Mouse (Mus musculus) neural tube, embryonic 11.5 days (tissue): ENCODE data around the gene Crygn. TPM values are rescaled to one million over a fixed set of nuclear protein-coding genes. Genes with fewer than 3 reads are reported as not detected.
A peak's percentile ranks its signal among the peaks of the same experiment; 100 is the strongest.

Experiments used
- ATAC-seq: fragments of 200-750 bp; cut with Nextera tagmentation; 2 replicates; pipeline ENCODE4 v1.8.0; 2017; ENCODE audit warnings: moderate number of reproducible peaks, mild to moderate bottlenecking, moderate TSS enrichment, moderate library complexity; ENCODE audit not compliant: insufficient read depth, low FRiP score, low TSS enrichment
- DNase-seq: peaks from one replicate; pipeline ENCODE4 v3.0.0-alpha.2; 2015; ENCODE audit warnings: low spot score
- H3K27ac ChIP-seq: fragments of 300-500 bp; sonication (generic); 2 replicates; pipeline ENCODE4 v1.5.1; 2014; ENCODE audit warnings: low read depth, mild to moderate bottlenecking, low read length
- H3K27me3 ChIP-seq: fragments of 300-500 bp; sonication (generic); 2 replicates; pipeline ENCODE4 v1.6.1; 2014; ENCODE audit warnings: mild to moderate bottlenecking, low read length, mixed read lengths; ENCODE audit not compliant: control insufficient read depth, insufficient read depth
- H3K36me3 ChIP-seq: fragments of 300-500 bp; sonication (generic); 2 replicates; pipeline ENCODE4 v1.6.1; 2014; ENCODE audit warnings: mild to moderate bottlenecking, low read length, moderate library complexity, mixed read lengths; ENCODE audit not compliant: control insufficient read depth, insufficient read depth
- H3K4me1 ChIP-seq: fragments of 300-500 bp; sonication (generic); 2 replicates; pipeline ENCODE4 v1.6.1; 2014; ENCODE audit warnings: low read length, mixed read lengths; ENCODE audit not compliant: control insufficient read depth, insufficient read depth
- H3K4me2 ChIP-seq: fragments of 300-500 bp; sonication (generic); 2 replicates; pipeline ENCODE4 v1.6.1; 2014; ENCODE audit warnings: low read depth, mild to moderate bottlenecking, moderate library complexity
- H3K4me3 ChIP-seq: fragments of 300-500 bp; sonication (generic); 2 replicates; pipeline ENCODE4 v1.5.1; 2014; ENCODE audit warnings: low read depth, low read length
- H3K9ac ChIP-seq: fragments of 300-500 bp; sonication (generic); 2 replicates; pipeline ENCODE4 v1.6.1; 2014; ENCODE audit warnings: mild to moderate bottlenecking, low read length
- H3K9me3 ChIP-seq: fragments of 300-500 bp; sonication (generic); 2 replicates; pipeline ENCODE4 v1.6.1; 2016; ENCODE audit warnings: low read length; ENCODE audit not compliant: control insufficient read depth
- WGBS: fragments of 180-500 bp; shearing (Covaris S2); extraction: QIAGEN DNeasy Blood & Tissue Kit; methylation state at CpG from one replicate; pipeline ENCODE4 v1.1.7; 2014; 5-methylcytosine and 5-hydroxymethylcytosine counted together
- polyA plus RNA-seq: library from polyadenylated mRNA; unstranded; fragments of >200 nt; fragmentation: Nextera tagmentation; extraction: Ambion mirVana; gene quantifications from 2 replicates; pipeline ENCODE4 v1.2.1, GENCODE M21; 2014

Gene Crygn
- polyA plus RNA-seq, 1 experiment from 2014 or later, result not detected

DNA sequence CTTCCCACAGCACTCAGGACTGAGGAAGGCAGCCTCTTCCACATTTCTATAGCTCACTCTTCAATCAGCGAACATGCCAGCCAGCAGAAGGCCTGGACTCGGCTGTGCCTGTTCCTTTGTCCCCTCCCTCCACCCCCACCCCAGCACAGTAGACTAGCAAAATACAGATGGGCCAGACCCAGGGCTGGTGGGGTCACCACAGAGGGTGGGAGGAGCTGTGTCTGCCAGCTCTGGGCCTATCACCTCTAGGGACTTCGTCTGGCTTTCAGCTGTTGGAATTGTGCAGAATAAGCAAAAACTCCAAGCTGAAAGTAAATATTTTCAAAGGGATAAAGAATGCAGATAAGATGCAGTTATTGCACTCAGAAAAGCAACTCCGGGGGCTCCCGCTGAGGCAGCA lies 33.0 kb downstream of the Crygn start:
- peaks cover 8% of the 10 kb centered on the region for H3K27me3 ChIP-seq
- H3K4me2 ChIP-seq, result no peak overlapping the region
- no peak overlapping the region for H3K4me3 ChIP-seq
- no peaks in the 10 kb centered on the region for H3K36me3 ChIP-seq
- ATAC-seq (no peak), DNase-seq (no peak)
- 51% methylated on average over 5 of the region's 5 CpGs for WGBS
- H3K27ac ChIP-seq, result 0 out of 2 replicates have a peak overlapping the region, but pooled peaks have one; percentile 14
- H3K9ac ChIP-seq, result no peak overlapping the region; the same call in 1 of the 2 replicates
- H3K9me3 ChIP-seq, result no peaks in the 10 kb centered on the region
- peaks cover 5% of the 10 kb centered on the region for H3K4me1 ChIP-seq

DNA sequence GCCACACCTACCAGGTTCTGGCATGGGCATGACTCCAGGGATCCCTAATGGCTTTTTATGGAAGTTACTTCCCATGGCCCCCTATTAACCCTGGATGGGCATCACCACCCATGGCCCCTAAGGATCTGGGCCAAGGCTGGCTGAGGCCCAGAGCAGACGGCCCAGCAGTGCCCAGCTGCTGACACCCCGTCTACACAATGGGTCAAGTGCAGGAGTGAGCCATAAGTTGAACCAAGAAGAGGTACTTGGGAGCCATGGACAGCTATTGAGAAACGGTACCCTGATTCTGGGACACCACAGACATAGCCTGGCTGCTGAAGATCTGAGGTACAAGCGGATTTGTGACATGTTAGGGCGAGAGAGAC lies 33.6 kb downstream of the Crygn start:
- Histone ChIP-seq H3K4me3 (no peak overlapping the region), H3K4me2 (no peak overlapping the region), H3K36me3 (no peaks in the 10 kb centered on the region), H3K9ac (no peak overlapping the region), H3K27me3 (peaks cover 3% of the 10 kb centered on the region), H3K4me1 (peaks cover 5% of the 10 kb centered on the region), H3K27ac (no peak overlapping the region), H3K9me3 (no peaks in the 10 kb centered on the region)
- ATAC-seq (no peak), DNase-seq (no peak)
- WGBS, result 84% methylated on average over 5 of the region's 5 CpGs

DNA sequence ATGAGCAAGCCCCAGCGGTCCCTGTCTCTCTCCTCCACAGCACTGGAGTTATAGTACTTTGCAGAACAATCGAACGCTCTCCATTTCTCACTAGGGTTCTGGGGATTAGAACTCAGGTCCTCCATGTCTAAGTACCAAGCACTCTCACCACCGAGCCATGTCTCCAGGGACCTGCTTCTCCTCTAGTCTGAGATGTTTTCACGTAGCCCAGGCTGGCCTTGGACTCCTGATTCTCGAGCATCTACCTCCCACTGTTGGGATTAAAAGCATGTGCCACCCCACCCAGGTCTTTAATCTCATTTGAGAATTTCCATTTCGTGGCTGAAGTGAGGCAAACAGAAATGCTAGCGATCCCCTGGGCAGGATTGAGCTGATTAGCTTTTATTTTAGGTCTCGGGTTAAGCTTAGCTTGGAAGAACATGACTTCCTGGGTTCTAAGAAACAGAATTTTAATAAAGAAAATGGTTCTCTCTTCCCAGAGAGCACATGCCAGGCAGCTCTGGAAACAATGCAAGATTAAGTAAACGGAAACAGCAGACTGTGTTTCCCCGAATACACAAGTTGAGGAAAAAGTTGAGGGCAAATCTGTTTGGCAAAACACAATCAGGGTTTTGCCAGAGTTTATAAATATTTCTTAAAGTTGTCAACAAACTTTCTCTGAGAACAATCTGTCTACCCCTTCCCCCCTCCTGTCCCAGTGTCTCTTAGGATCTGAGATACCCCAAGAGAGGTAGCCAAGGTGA lies 34.1 kb downstream of the Crygn start:
- Histone ChIP-seq H3K9ac (no peak overlapping the region), H3K4me2 (no peak overlapping the region)

DNA sequence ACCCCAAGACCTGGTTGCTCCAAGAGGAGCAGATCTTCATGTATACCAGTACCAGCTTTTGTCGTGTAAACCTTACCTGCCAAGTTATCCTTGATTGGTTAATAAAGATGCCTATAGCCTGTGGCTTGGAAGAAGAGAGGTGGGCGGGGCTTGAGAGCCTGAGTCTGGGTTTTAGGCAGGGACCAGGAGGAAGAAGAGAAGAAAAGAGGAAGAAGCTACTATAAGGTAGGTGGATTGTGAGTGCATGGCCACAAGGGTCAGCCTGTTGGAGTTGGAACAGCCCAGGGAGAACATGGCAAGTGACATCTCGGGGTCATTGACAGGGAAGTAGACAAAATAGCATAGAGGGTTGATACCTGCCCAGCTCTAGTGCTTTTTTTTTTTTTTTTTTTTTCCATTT lies 38.0 kb downstream of the Crygn start:
- no peak overlapping the region for H3K27ac ChIP-seq
- ATAC-seq, result no peak
- H3K27me3 ChIP-seq, result no peaks in the 10 kb centered on the region
- WGBS, result 87% methylated on average over 3 of the region's 3 CpGs
- no peaks in the 10 kb centered on the region for H3K36me3 ChIP-seq
- H3K9ac ChIP-seq, result no peak overlapping the region
- no peak overlapping the region for H3K4me3 ChIP-seq
- no peak overlapping the region for H3K4me2 ChIP-seq
- DNase-seq, result no peak
- H3K4me1 ChIP-seq, result peaks cover 3% of the 10 kb centered on the region
- no peaks in the 10 kb centered on the region for H3K9me3 ChIP-seq

More for the DNA sequence above, 34.1 kb downstream of the Crygn start:
- peaks cover 5% of the 10 kb centered on the region for H3K4me1 ChIP-seq
- ATAC-seq (no peak), DNase-seq (no peak)
- H3K4me3 ChIP-seq, result no peak overlapping the region
- H3K9me3 ChIP-seq, result no peaks in the 10 kb centered on the region
- H3K27ac ChIP-seq, result no peak overlapping the region
- WGBS, result 84% methylated on average over 11 of the region's 11 CpGs
- H3K36me3 ChIP-seq, result no peaks in the 10 kb centered on the region
- no peaks in the 10 kb centered on the region for H3K27me3 ChIP-seq

DNA sequence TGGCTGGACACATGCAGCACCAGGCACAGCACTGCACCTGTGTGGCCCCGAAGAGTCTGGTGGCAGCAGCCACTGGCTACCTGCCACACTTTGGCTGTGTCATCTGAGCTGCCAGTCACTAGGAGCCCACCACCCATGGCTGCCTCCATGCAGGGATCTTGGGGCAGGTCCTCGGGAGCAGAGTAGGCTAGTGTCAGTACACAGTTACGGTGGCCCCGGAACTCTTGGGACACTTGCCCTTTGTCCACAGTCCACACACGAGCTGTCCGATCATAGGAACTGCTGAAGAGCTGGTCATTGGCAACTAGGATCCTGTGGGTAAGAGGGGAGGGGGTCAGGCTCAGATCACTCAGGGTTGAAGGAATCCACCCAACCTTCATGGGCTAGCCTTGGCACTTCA lies 39.7 kb downstream of the Crygn start:
- no peak for DNase-seq
- ATAC-seq, result no peak
- Histone ChIP-seq H3K9me3 (no peaks in the 10 kb centered on the region), H3K9ac (no peak overlapping the region), H3K4me1 (no peaks in the 10 kb centered on the region), H3K4me2 (no peak overlapping the region), H3K27ac (no peak overlapping the region), H3K27me3 (no peaks in the 10 kb centered on the region), H3K36me3 (no peaks in the 10 kb centered on the region), H3K4me3 (no peak overlapping the region)
- WGBS, result 96% methylated on average over 6 of the region's 6 CpGs

DNA sequence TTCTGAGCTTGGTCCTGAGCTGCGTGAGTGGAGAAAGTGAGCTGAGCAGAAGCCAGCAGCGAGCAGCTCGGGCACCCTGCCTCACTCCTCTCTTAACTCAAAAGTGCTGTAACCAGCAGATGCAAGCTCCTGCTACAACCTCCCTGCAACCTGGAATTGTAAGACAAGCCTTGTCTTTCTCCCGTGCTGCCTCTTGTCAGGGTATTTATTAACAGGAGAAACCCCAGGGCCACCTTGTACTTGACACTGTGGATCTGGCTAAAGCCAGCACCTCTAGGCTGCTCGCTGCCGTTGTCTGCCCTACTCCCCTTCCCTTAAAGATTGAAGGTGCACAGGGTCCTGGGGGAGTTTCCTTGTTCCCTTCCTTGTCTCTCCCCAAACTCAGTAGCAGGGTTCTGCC lies 43.8 kb downstream of the Crygn start:
- no peaks in the 10 kb centered on the region for H3K4me1 ChIP-seq
- no peak overlapping the region for H3K9ac ChIP-seq
- no peaks in the 10 kb centered on the region for H3K27me3 ChIP-seq
- DNase-seq (no peak), ATAC-seq (no peak)
- no peaks in the 10 kb centered on the region for H3K9me3 ChIP-seq
- no peak overlapping the region for H3K27ac ChIP-seq
- no peak overlapping the region for H3K4me2 ChIP-seq
- WGBS, result 88% methylated on average over 6 of the region's 6 CpGs
- no peak overlapping the region for H3K4me3 ChIP-seq
- peaks cover 11% of the 10 kb centered on the region for H3K36me3 ChIP-seq

DNA sequence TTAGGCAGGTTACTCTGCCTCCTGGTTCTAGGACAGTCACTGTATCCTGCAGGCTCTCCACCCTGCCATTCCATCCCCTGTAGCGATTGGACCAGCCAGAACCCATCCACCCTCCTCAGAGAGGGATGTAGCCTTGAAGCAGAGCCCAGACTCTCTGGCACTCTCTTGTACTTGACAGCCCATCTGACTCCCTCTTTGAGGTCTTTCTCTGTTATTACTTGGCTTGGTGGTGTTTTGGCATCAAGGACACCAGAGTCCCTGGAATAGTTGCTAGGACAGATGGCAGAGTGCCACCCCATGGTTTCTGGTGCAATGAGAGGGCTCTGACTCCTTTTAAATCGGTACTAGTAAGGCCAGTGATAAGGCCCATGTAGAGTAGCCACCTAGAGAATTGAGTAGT lies 44.6 kb downstream of the Crygn start:
- H3K9ac ChIP-seq, result no peak overlapping the region
- 81% methylated on average over 2 of the region's 2 CpGs for WGBS
- DNase-seq (no peak), ATAC-seq (no peak)
- H3K4me2 ChIP-seq, result no peak overlapping the region
- no peaks in the 10 kb centered on the region for H3K4me1 ChIP-seq
- no peak overlapping the region for H3K4me3 ChIP-seq
- no peaks in the 10 kb centered on the region for H3K27me3 ChIP-seq
- H3K27ac ChIP-seq, result no peak overlapping the region
- no peaks in the 10 kb centered on the region for H3K9me3 ChIP-seq
- H3K36me3 ChIP-seq, result peaks cover 11% of the 10 kb centered on the region

DNA sequence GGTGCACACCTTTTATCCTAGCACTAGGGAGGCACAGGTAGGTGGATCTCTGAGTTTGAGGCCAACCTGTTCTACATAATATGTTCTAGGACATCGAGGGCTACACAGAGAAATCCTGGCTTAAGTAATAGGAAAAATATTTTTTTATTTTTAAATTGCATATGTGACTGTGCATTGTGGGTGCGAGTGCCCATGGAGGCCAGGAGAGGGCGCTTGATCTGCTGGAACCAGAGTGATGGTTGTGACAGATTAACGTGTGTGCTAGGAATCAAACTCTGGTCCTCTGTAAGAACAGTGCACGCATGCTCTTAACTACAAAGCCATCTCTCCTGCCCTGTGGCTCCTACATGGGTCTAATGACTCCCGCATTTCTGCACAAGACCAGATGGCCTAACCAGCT lies 46.2 kb downstream of the Crygn start:
- no peak overlapping the region for H3K27ac ChIP-seq
- H3K4me1 ChIP-seq, result no peaks in the 10 kb centered on the region
- H3K4me2 ChIP-seq, result no peak overlapping the region
- no peak overlapping the region for H3K9ac ChIP-seq
- ATAC-seq, result no peak
- no peaks in the 10 kb centered on the region for H3K9me3 ChIP-seq
- peaks cover 11% of the 10 kb centered on the region for H3K36me3 ChIP-seq
- no peaks in the 10 kb centered on the region for H3K27me3 ChIP-seq
- WGBS, result 94% methylated on average over 6 of the region's 6 CpGs
- DNase-seq, result no peak
- H3K4me3 ChIP-seq, result no peak overlapping the region

DNA sequence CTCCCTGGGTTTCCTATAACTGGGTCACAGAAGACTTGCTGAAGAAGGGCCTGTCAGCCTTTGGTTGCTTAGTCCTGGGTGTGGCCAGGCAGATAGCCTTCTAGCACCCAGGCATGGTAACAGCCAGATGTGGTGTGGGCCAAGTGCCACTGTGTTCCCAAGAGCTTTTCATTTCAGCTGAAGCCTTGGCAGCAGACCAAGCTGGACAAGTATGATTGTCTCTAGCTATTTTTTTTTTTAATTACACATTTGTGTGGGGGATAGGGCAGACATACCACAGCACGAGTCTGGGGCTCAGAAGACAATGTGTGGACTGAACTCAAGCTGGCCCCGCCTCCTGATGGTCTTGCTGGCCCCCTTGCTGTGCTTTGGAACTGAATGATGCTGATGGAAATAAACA lies 47.8 kb downstream of the Crygn start:
- H3K36me3 ChIP-seq, result peaks cover 20% of the 10 kb centered on the region
- no peak overlapping the region for H3K4me3 ChIP-seq
- H3K9ac ChIP-seq, result no peak overlapping the region
- H3K27me3 ChIP-seq, result no peaks in the 10 kb centered on the region
- 69% methylated on average over 2 of the region's 2 CpGs for WGBS
- H3K27ac ChIP-seq, result no peak overlapping the region
- ATAC-seq (no peak), DNase-seq (no peak)
- H3K9me3 ChIP-seq, result no peaks in the 10 kb centered on the region
- H3K4me2 ChIP-seq, result no peak overlapping the region
- no peaks in the 10 kb centered on the region for H3K4me1 ChIP-seq
